Comparison of ENCODE assay signal across 16 mouse cellular contexts in the genomic region with DNA sequence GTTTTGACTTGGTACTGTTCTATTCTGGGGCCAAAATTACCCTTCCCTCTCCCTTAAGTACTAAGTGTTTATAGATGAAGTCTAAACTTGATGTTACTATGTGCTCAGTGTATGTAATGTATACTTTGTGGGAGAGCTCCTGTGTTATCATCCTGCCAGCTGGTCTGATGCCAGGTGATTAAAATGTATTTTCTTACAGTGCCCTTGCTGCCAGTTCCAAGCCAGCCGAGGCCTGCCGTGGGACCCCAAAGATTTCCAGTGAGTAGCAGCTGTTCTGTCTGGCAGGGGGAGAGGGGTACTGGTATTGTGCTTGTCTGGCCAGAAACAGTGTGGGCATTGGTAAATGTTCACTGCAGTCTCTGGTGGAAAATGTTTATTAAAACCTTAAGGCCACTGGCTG. TPM values are rescaled to one million over a fixed set of nuclear protein-coding genes. Genes with fewer than 3 reads are reported as not detected.
DNase-seq lines count a peak whose midpoint lies in the region; ATAC-seq and TF ChIP-seq lines count a peak whose summit lies in the region.
"Had no signal": no experiment of that assay in that cellular context is flagged by ENCODE, and none has a peak within 500 bp of the region (broad histone marks: within the 10 kb centered on the region; RNA-seq: fewer than 3 reads in every experiment).

No protein-coding gene starts in this region.

- DNase-seq in hindbrain, embryonic 10.5 days (ENCODE audit: low spot score): no peak
- peak; percentile 19 for DNase-seq in brain, adult 2 months (ENCODE audit: low read depth, low spot score)
- DNase-seq in midbrain, embryonic 14.5 days: peak; percentile 65
- no peak for DNase-seq in frontal cortex, postnatal 10 days (ENCODE audit: low spot score in 2 of 2)
- DNase-seq in adrenal gland, postnatal 36 days: no peak
- DNase-seq: liver, embryonic 13.5 days; thymus, postnatal 25 days had no signal

- peak; percentile 68; the same call in 1 of the 2 replicates for ATAC-seq in hindbrain, embryonic 13.5 days (ENCODE audit: low FRiP score)
- ATAC-seq in midbrain, embryonic 14.5 days (ENCODE audit: low FRiP score, low TSS enrichment): peak; percentile 57; the same call in 1 of the 2 replicates
- ATAC-seq: activated CD4-positive, CD25-positive, alpha-beta regulatory T cell, adult 4 months; inflammation-experienced regulatory T-cells, adult 6 months had no signal

- no peak overlapping the region for H3K4me3 ChIP-seq in hindbrain, embryonic 13.5 days
- H3K4me3 ChIP-seq in hindbrain, embryonic 10.5 days: no peak overlapping the region
- H3K4me3 ChIP-seq in cortical plate, adult 2 months (ENCODE audit: insufficient read depth, low read length): no peak overlapping the region
- H3K4me3 ChIP-seq in midbrain, embryonic 14.5 days (replicated peaks; ENCODE audit: low read depth, low read length): no peak overlapping the region
- H3K4me3 ChIP-seq: embryonic facial prominence, embryonic 15.5 days; heart, embryonic 13.5 days; liver, embryonic 13.5 days; myocyte had no signal

- H3K9me3 ChIP-seq in hindbrain, embryonic 13.5 days: no peaks in the 10 kb centered on the region
- H3K9me3 ChIP-seq in hindbrain, embryonic 10.5 days: no peaks in the 10 kb centered on the region
- H3K9me3 ChIP-seq in midbrain, embryonic 14.5 days (ENCODE audit: control insufficient read depth, low read length): no peaks in the 10 kb centered on the region
- H3K9me3 ChIP-seq: embryonic facial prominence, embryonic 15.5 days; heart, embryonic 13.5 days; liver, embryonic 13.5 days had no signal

- no peak for TF ChIP-seq CTCF in cortical plate, adult 2 months (IDR thresholded peaks at IDR 0.05; ENCODE audit: extremely low read depth, insufficient read depth, low read length)

- no peak for TF ChIP-seq POLR2A in cortical plate, adult 2 months (IDR thresholded peaks at IDR 0.05; ENCODE audit: extremely low read depth, insufficient read depth, low read length)

- no peaks in the 10 kb centered on the region for H3K4me1 ChIP-seq in hindbrain, embryonic 13.5 days (replicated peaks)
- no peaks in the 10 kb centered on the region for H3K4me1 ChIP-seq in hindbrain, embryonic 10.5 days (replicated peaks)
- no peaks in the 10 kb centered on the region for H3K4me1 ChIP-seq in cortical plate, adult 2 months (ENCODE audit: control insufficient read depth, insufficient read depth, low read length)
- no peaks in the 10 kb centered on the region for H3K4me1 ChIP-seq in midbrain, embryonic 14.5 days (ENCODE audit: control insufficient read depth, insufficient read depth, low read length)
- H3K4me1 ChIP-seq: heart, embryonic 13.5 days had no signal

- H3K9ac ChIP-seq in hindbrain, embryonic 13.5 days: no peak overlapping the region
- no peak overlapping the region for H3K9ac ChIP-seq in midbrain, embryonic 14.5 days (replicated peaks; ENCODE audit: low read length)
- H3K9ac ChIP-seq: embryonic facial prominence, embryonic 15.5 days; heart, embryonic 13.5 days; liver, embryonic 13.5 days had no signal

- no peak overlapping the region for H3K4me2 ChIP-seq in hindbrain, embryonic 13.5 days
- no peak overlapping the region for H3K4me2 ChIP-seq in midbrain, embryonic 14.5 days (ENCODE audit: low read length)
- H3K4me2 ChIP-seq: embryonic facial prominence, embryonic 15.5 days; heart, embryonic 13.5 days; liver, embryonic 13.5 days had no signal

- H3K36me3 ChIP-seq in hindbrain, embryonic 13.5 days: peaks cover 45% of the 10 kb centered on the region
- H3K36me3 ChIP-seq in hindbrain, embryonic 10.5 days: peaks cover 87% of the 10 kb centered on the region
- H3K36me3 ChIP-seq in midbrain, embryonic 14.5 days (ENCODE audit: control insufficient read depth, insufficient read depth, low read length): peaks cover 56% of the 10 kb centered on the region

- no peaks in the 10 kb centered on the region for H3K27me3 ChIP-seq in hindbrain, embryonic 13.5 days
- H3K27me3 ChIP-seq in hindbrain, embryonic 10.5 days (ENCODE audit: insufficient read depth, poor library complexity, severe bottlenecking): no peaks in the 10 kb centered on the region
- H3K27me3 ChIP-seq in midbrain, embryonic 14.5 days (ENCODE audit: control insufficient read depth, insufficient read depth, low read length): no peaks in the 10 kb centered on the region
- H3K27me3 ChIP-seq: embryonic facial prominence, embryonic 15.5 days; heart, embryonic 13.5 days; liver, embryonic 13.5 days had no signal

- peak overlapping the region; percentile 8 for H3K27ac ChIP-seq in hindbrain, embryonic 13.5 days
- no peak overlapping the region for H3K27ac ChIP-seq in hindbrain, embryonic 10.5 days
- H3K27ac ChIP-seq in cortical plate, adult 2 months (ENCODE audit: insufficient read depth, low read length): peak overlapping the region; percentile 29; the same call in 1 of the 2 replicates
- peak overlapping the region; percentile 52; the same call in 1 of the 2 replicates for H3K27ac ChIP-seq in midbrain, embryonic 14.5 days (replicated peaks; ENCODE audit: low read depth, low read length)
- H3K27ac ChIP-seq: embryonic facial prominence, embryonic 15.5 days; heart, embryonic 13.5 days; kidney, postnatal 0 days; liver, embryonic 13.5 days; macrophage had no signal

- 56% methylated on average over 2 of the region's 2 CpGs for WGBS in hindbrain, embryonic 13.5 days
- 91% methylated on average over 2 of the region's 2 CpGs for WGBS in hindbrain, embryonic 10.5 days
- WGBS in midbrain, embryonic 14.5 days: 48% methylated on average over 2 of the region's 2 CpGs

RNA-seq across cellular contexts. Expression of a gene that starts 51.1 kb away (rescaled TPM):
- 18.1 and 19.7 TPM in 2 replicates for polyA plus RNA-seq in hindbrain, embryonic 13.5 days (2015; fragmentation: Nextera tagmentation; extraction: Ambion mirVana)
- 14.5 and 17.3 TPM in 2 replicates for polyA plus RNA-seq in hindbrain, embryonic 10.5 days (2016; fragmentation: Nextera tagmentation; extraction: Ambion mirVana)
- polyA plus RNA-seq in cortical plate, adult 2 months (2012; rRNA removed): 44.0 and 46.7 TPM in 2 replicates
- 24.0 and 31.4 TPM in 2 replicates for polyA plus RNA-seq in midbrain, embryonic 14.5 days (2014; fragmentation: Nextera tagmentation; extraction: Ambion mirVana)
- 10 to 100 TPM; 44.2 to 52.8 TPM for total RNA-seq in adrenal gland, postnatal 36 days (2021)

Comparison
In these comparisons a context has a peak if more than half of its experiments do, and no peak if none do; other contexts are left out.
1. DNase-seq: peak in brain, adult 2 months (single experiment) and midbrain, embryonic 14.5 days (single experiment); none in hindbrain, embryonic 10.5 days (single experiment), frontal cortex, postnatal 10 days (0 of 2) and adrenal gland, postnatal 36 days (0 of 2).